Mouse (Mus musculus) heart, postnatal 0 days (tissue): Measurements from ENCODE around the gene Prkar2a. TPM values are rescaled to one million over a fixed set of nuclear protein-coding genes. Genes with fewer than 3 reads are reported as not detected.

ENCODE experiments used
- ATAC-seq: fragments of 200-750 bp; cut with Nextera tagmentation; 2 replicates; pipeline ENCODE4 v1.8.0; 2017; ENCODE audit warnings: low read depth, moderate number of reproducible peaks, moderate library complexity; ENCODE audit not compliant: insufficient read depth
- DNase-seq: peaks from one replicate; pipeline ENCODE4 v3.0.0-alpha.2; 2016; ENCODE audit warnings: low spot score
- H3K27ac ChIP-seq: fragments of 300-500 bp; sonication (generic); 2 replicates; pipeline ENCODE4 v1.5.1; 2014; ENCODE audit warnings: low read depth, mild to moderate bottlenecking
- H3K27me3 ChIP-seq: fragments of 300-500 bp; sonication (generic); 2 replicates; pipeline ENCODE4 v1.6.1; 2014; ENCODE audit warnings: low read length, mixed read lengths; ENCODE audit not compliant: control insufficient read depth, insufficient read depth
- H3K36me3 ChIP-seq: fragments of 300-500 bp; sonication (generic); replicated peaks from 2 replicates; pipeline ENCODE4 v1.6.1; 2014; ENCODE audit warnings: low read length, mixed read lengths; ENCODE audit not compliant: control insufficient read depth, insufficient read depth
- H3K4me1 ChIP-seq: fragments of 300-500 bp; sonication (generic); 2 replicates; pipeline ENCODE4 v1.6.1; 2014; ENCODE audit warnings: antibody characterized with exemption; ENCODE audit not compliant: control insufficient read depth, insufficient read depth
- H3K4me2 ChIP-seq: fragments of 300-500 bp; sonication (generic); 2 replicates; pipeline ENCODE4 v1.6.1; 2014; ENCODE audit warnings: low read depth, mild to moderate bottlenecking, low read length, moderate library complexity
- H3K4me3 ChIP-seq: fragments of 300-500 bp; sonication (generic); 2 replicates; pipeline ENCODE4 v1.5.1; 2014; ENCODE audit warnings: low read depth, low read length
- H3K9ac ChIP-seq: fragments of 300-500 bp; sonication (generic); replicated peaks from 2 replicates; pipeline ENCODE4 v1.6.1; 2014; ENCODE audit warnings: low read depth, low read length, mixed read lengths
- H3K9me3 ChIP-seq: fragments of 300-500 bp; sonication (generic); replicated peaks from 2 replicates; pipeline ENCODE4 v1.6.1; 2016; ENCODE audit warnings: low read length; ENCODE audit not compliant: control insufficient read depth
- CTCF ChIP-seq: IDR thresholded peaks from 2 replicates; pipeline ENCODE4 v1.5.1; 2016; ENCODE audit warnings: antibody characterized with exemption, control low read depth, low read depth
- EP300 ChIP-seq: IDR thresholded peaks from 2 replicates; pipeline ENCODE4 v1.6.1; 2016; ENCODE audit warnings: antibody characterized with exemption, low read depth
- WGBS: fragments of 180-500 bp; shearing (Covaris S2); extraction: QIAGEN DNeasy Blood & Tissue Kit; methylation state at CpG from one replicate; pipeline ENCODE4 v1.1.7; 2014; 5-methylcytosine and 5-hydroxymethylcytosine counted together
- polyA plus RNA-seq: library from polyadenylated mRNA; unstranded; fragments of >200 nt; fragmentation: Nextera tagmentation; extraction: Ambion mirVana; gene quantifications from 2 replicates; pipeline ENCODE4 v1.2.1, GENCODE M21; 2015
- total RNA-seq: library from RNA; depleted of rRNA; stranded (reverse); fragments of >200 nt; gene quantifications from 2 replicates; pipeline ENCODE4 v1.2.3, GENCODE M21; 2014; ENCODE audit warnings: low replicate concordance

Prkar2a gene
- total and polyA plus RNA-seq, 2 experiments from 2014 or later, result 20.7 to 48.2 TPM

GRCm38 (mm10) chr9:108753976-108754375 is 64.9 kb downstream of the Prkar2a start:
- no peaks in the 10 kb centered on the region for H3K9me3 ChIP-seq
- no peaks in the 10 kb centered on the region for H3K27me3 ChIP-seq
- no peak overlapping the region for H3K4me2 ChIP-seq
- TF ChIP-seq EP300 (no peak), CTCF (no peak)
- H3K4me3 ChIP-seq, result no peak overlapping the region
- H3K4me1 ChIP-seq, result no peaks in the 10 kb centered on the region
- ATAC-seq, result no peak
- WGBS, result 88% methylated on average over 3 of the region's 3 CpGs
- H3K9ac ChIP-seq, result no peak overlapping the region
- no peak overlapping the region for H3K27ac ChIP-seq
- DNase-seq, result no peak
- H3K36me3 ChIP-seq, result no peaks in the 10 kb centered on the region

GRCm38 (mm10) chr9:108754423-108754822 is 65.3 kb downstream of the Prkar2a start:
- H3K27ac ChIP-seq, result no peak overlapping the region
- H3K27me3 ChIP-seq, result no peaks in the 10 kb centered on the region
- no peaks in the 10 kb centered on the region for H3K4me1 ChIP-seq
- no peaks in the 10 kb centered on the region for H3K36me3 ChIP-seq
- H3K9me3 ChIP-seq, result no peaks in the 10 kb centered on the region
- no peak overlapping the region for H3K9ac ChIP-seq
- no peak for TF ChIP-seq CTCF
- no peak for TF ChIP-seq EP300
- no peak overlapping the region for H3K4me3 ChIP-seq
- WGBS, result 69% methylated on average over 5 of the region's 5 CpGs
- DNase-seq, result no peak
- ATAC-seq, result no peak
- H3K4me2 ChIP-seq, result no peak overlapping the region

GRCm38 (mm10) chr9:108757406-108757805 is 68.3 kb downstream of the Prkar2a start:
- Histone ChIP-seq H3K4me2 (no peak overlapping the region), H3K27me3 (no peaks in the 10 kb centered on the region), H3K9me3 (no peaks in the 10 kb centered on the region), H3K36me3 (no peaks in the 10 kb centered on the region), H3K4me3 (no peak overlapping the region), H3K27ac (no peak overlapping the region), H3K4me1 (no peaks in the 10 kb centered on the region), H3K9ac (no peak overlapping the region)
- DNase-seq (peak; percentile 11), ATAC-seq (0 out of 2 replicates have a peak, but pooled peaks have one; percentile 30)
- 29% methylated on average over 6 of the region's 6 CpGs for WGBS
- TF ChIP-seq EP300, result no peak
- TF ChIP-seq CTCF, result no peak

GRCm38 (mm10) chr9:108759121-108759520 is 70.0 kb downstream of the Prkar2a start:
- H3K27ac ChIP-seq, result no peak overlapping the region
- H3K4me2 ChIP-seq, result no peak overlapping the region
- no peaks in the 10 kb centered on the region for H3K9me3 ChIP-seq
- H3K4me1 ChIP-seq, result no peaks in the 10 kb centered on the region
- no peak overlapping the region for H3K9ac ChIP-seq
- TF ChIP-seq CTCF (no peak), EP300 (no peak)
- H3K27me3 ChIP-seq, result no peaks in the 10 kb centered on the region
- WGBS, result 95% methylated on average over 20 of the region's 20 CpGs
- DNase-seq, result no peak
- no peak for ATAC-seq
- H3K36me3 ChIP-seq, result no peaks in the 10 kb centered on the region
- H3K4me3 ChIP-seq, result no peak overlapping the region

GRCm38 (mm10) chr9:108759805-108760204 is 70.7 kb downstream of the Prkar2a start:
- H3K9ac ChIP-seq, result no peak overlapping the region
- no peaks in the 10 kb centered on the region for H3K9me3 ChIP-seq
- no peak overlapping the region for H3K27ac ChIP-seq
- ATAC-seq (no peak), DNase-seq (no peak)
- WGBS, result 62% methylated on average over 2 of the region's 2 CpGs
- H3K27me3 ChIP-seq, result no peaks in the 10 kb centered on the region
- no peaks in the 10 kb centered on the region for H3K36me3 ChIP-seq
- TF ChIP-seq EP300 (no peak), CTCF (peak; percentile 53)
- no peak overlapping the region for H3K4me3 ChIP-seq
- H3K4me2 ChIP-seq, result no peak overlapping the region
- H3K4me1 ChIP-seq, result no peaks in the 10 kb centered on the region

GRCm38 (mm10) chr9:108761561-108761960 is 72.4 kb downstream of the Prkar2a start:
- H3K27me3 ChIP-seq, result no peaks in the 10 kb centered on the region
- H3K4me1 ChIP-seq, result no peaks in the 10 kb centered on the region
- no peak for ATAC-seq
- TF ChIP-seq CTCF (no peak), EP300 (no peak)
- H3K9me3 ChIP-seq, result no peaks in the 10 kb centered on the region
- DNase-seq, result no peak
- no peaks in the 10 kb centered on the region for H3K36me3 ChIP-seq
- no peak overlapping the region for H3K9ac ChIP-seq
- no peak overlapping the region for H3K27ac ChIP-seq
- no peak overlapping the region for H3K4me3 ChIP-seq
- H3K4me2 ChIP-seq, result no peak overlapping the region
